Mouse (Mus musculus) hindbrain, embryonic 13.5 days (tissue): ENCODE measurements around the gene Iqcb1. TPM values are rescaled to one million over a fixed set of nuclear protein-coding genes. Genes with fewer than 3 reads are reported as not detected.

Experiments used
- ATAC-seq: fragments of 200-750 bp; cut with Nextera tagmentation; 2 replicates; pipeline ENCODE4 v1.8.0; 2017; ENCODE audit warnings: moderate TSS enrichment; ENCODE audit not compliant: low FRiP score
- H3K27ac ChIP-seq: fragments of 300-500 bp; sonication (generic); 2 replicates; pipeline ENCODE4 v1.5.1; 2015; ENCODE audit warnings: inconsistent platforms, mild to moderate bottlenecking, moderate library complexity
- H3K27me3 ChIP-seq: fragments of 300-500 bp; sonication (generic); 2 replicates; pipeline ENCODE4 v1.6.1; 2015; ENCODE audit warnings: mild to moderate bottlenecking, inconsistent platforms
- H3K36me3 ChIP-seq: fragments of 300-500 bp; sonication (generic); 2 replicates; pipeline ENCODE4 v1.6.1; 2015; ENCODE audit warnings: mild to moderate bottlenecking, inconsistent platforms
- H3K4me1 ChIP-seq: fragments of 300-500 bp; sonication (generic); replicated peaks from 2 replicates; pipeline ENCODE4 v1.6.1; 2015; ENCODE audit warnings: inconsistent platforms
- H3K4me2 ChIP-seq: fragments of 300-500 bp; sonication (generic); 2 replicates; pipeline ENCODE4 v1.6.1; 2015; ENCODE audit warnings: inconsistent platforms, mild to moderate bottlenecking, moderate library complexity
- H3K4me3 ChIP-seq: fragments of 300-500 bp; sonication (generic); 2 replicates; pipeline ENCODE4 v1.5.1; 2015; ENCODE audit warnings: mild to moderate bottlenecking, inconsistent platforms
- H3K9ac ChIP-seq: fragments of 300-500 bp; sonication (generic); 2 replicates; pipeline ENCODE4 v1.6.1; 2015; ENCODE audit warnings: mild to moderate bottlenecking, inconsistent platforms
- H3K9me3 ChIP-seq: fragments of 300-500 bp; sonication (generic); 2 replicates; pipeline ENCODE4 v1.6.1; 2016; ENCODE audit warnings: inconsistent platforms
- WGBS: fragments of 180-500 bp; shearing (Covaris S2); methylation state at CpG from one replicate; pipeline ENCODE4 v1.1.7; 2015; 5-methylcytosine and 5-hydroxymethylcytosine counted together
- microRNA-seq: library from miRNA; unstranded; fragments of <30 nt; microRNA quantifications from one replicate; pipeline ENCODE4, GENCODE M21; 2016
- polyA plus RNA-seq: library from polyadenylated mRNA; unstranded; fragments of >200 nt; fragmentation: Nextera tagmentation; extraction: Ambion mirVana; gene quantifications from 2 replicates; pipeline ENCODE4 v1.2.1, GENCODE M21; 2015

The Iqcb1 gene
- polyA plus RNA-seq, 1 experiment from 2014 or later: 68.8 TPM

GRCm38 (mm10) chr16:36920410-36920809, 92.2 kb downstream of the Iqcb1 start:
- no peak overlapping the region for H3K4me2 ChIP-seq
- no peak overlapping the region for H3K9ac ChIP-seq
- WGBS: 90% methylated on average over 3 of the region's 3 CpGs
- H3K4me1 ChIP-seq: no peaks in the 10 kb centered on the region
- no peak overlapping the region for H3K27ac ChIP-seq
- H3K9me3 ChIP-seq: no peaks in the 10 kb centered on the region
- no peaks in the 10 kb centered on the region for H3K27me3 ChIP-seq
- no peak for ATAC-seq
- H3K4me3 ChIP-seq: no peak overlapping the region
- H3K36me3 ChIP-seq: peaks cover 78% of the 10 kb centered on the region

- no peak for ATAC-seq
Observed at GRCm38 (mm10) chr16:36921067-36921613, 93.0 kb downstream of the Iqcb1 start.

GRCm38 (mm10) chr16:36921980-36922379, 93.8 kb downstream of the Iqcb1 start:
- no peak overlapping the region for H3K27ac ChIP-seq
- H3K4me3 ChIP-seq: no peak overlapping the region
- H3K36me3 ChIP-seq: peaks cover 79% of the 10 kb centered on the region
- no peaks in the 10 kb centered on the region for H3K4me1 ChIP-seq
- 91% methylated on average over 6 of the region's 6 CpGs for WGBS
- no peak overlapping the region for H3K9ac ChIP-seq
- no peak for ATAC-seq
- H3K9me3 ChIP-seq: no peaks in the 10 kb centered on the region
- H3K4me2 ChIP-seq: no peak overlapping the region
- no peaks in the 10 kb centered on the region for H3K27me3 ChIP-seq

More at GRCm38 (mm10) chr16:36921067-36921613, 93.0 kb downstream of the Iqcb1 start:
- H3K36me3 ChIP-seq: peaks cover 78% of the 10 kb centered on the region
- no peak overlapping the region for H3K9ac ChIP-seq
- H3K4me1 ChIP-seq: no peaks in the 10 kb centered on the region
- no peak overlapping the region for H3K27ac ChIP-seq
- 94% methylated on average over 8 of the region's 8 CpGs for WGBS
- H3K27me3 ChIP-seq: no peaks in the 10 kb centered on the region
- H3K4me2 ChIP-seq: no peak overlapping the region
- H3K4me3 ChIP-seq: no peak overlapping the region
- H3K9me3 ChIP-seq: no peaks in the 10 kb centered on the region

Small RNAs within 50 kb of the gene (microRNA-seq; reads per million reads assigned to microRNA genes)
- not detected for gene Gm22617

Other genes with a start within 250 kb of the Iqcb1 start
- gene Cd86, start 162.3 kb upstream of the Iqcb1 start, polyA plus RNA-seq: 1.7 and 2.1 TPM in 2 replicates
- 0.09 and 0.18 TPM in 2 replicates for gene Ildr1, start 134.4 kb upstream of the Iqcb1 start, polyA plus RNA-seq
- 10.7 and 11.8 TPM in 2 replicates for gene Slc15a2, start 43.4 kb upstream of the Iqcb1 start, polyA plus RNA-seq
- gene Eaf2, start 46.6 kb downstream of the Iqcb1 start, polyA plus RNA-seq: 0.36 and 0.52 TPM in 2 replicates
- 93.7 and 95.3 TPM in 2 replicates for gene Golgb1, start 46.8 kb downstream of the Iqcb1 start, polyA plus RNA-seq
- 2.2 and 2.6 TPM in 2 replicates for gene Hcls1, start 106.6 kb downstream of the Iqcb1 start, polyA plus RNA-seq
- not detected in 2 replicates for gene Fbxo40, start 162.1 kb downstream of the Iqcb1 start, polyA plus RNA-seq
- gene Polq, start 183.4 kb downstream of the Iqcb1 start, polyA plus RNA-seq: 3.1 and 3.3 TPM in 2 replicates